Mouse (Mus musculus) kidney, embryonic 15.5 days (tissue): ENCODE data around the gene Eif1b. TPM values are rescaled to one million over a fixed set of nuclear protein-coding genes. Genes with fewer than 3 reads are reported as not detected.
A peak's percentile ranks its signal among the peaks of the same experiment; 100 is the strongest.

Source experiments
- ATAC-seq: fragments of 200-750 bp; cut with Nextera tagmentation; replicated peaks from 2 replicates; pipeline ENCODE4 v1.8.0; 2017; ENCODE audit warnings: moderate TSS enrichment; ENCODE audit not compliant: low FRiP score
- H3K27ac ChIP-seq: fragments of 300-500 bp; sonication (generic); 2 replicates; pipeline ENCODE4 v1.5.1; 2015; ENCODE audit warnings: mild to moderate bottlenecking, inconsistent platforms
- H3K27me3 ChIP-seq: fragments of 300-500 bp; sonication (generic); 2 replicates; pipeline ENCODE4 v1.6.1; 2015; ENCODE audit warnings: inconsistent platforms
- H3K36me3 ChIP-seq: fragments of 300-500 bp; sonication (generic); 2 replicates; pipeline ENCODE4 v1.6.1; 2015; ENCODE audit warnings: inconsistent platforms
- H3K4me1 ChIP-seq: fragments of 300-500 bp; sonication (generic); 2 replicates; pipeline ENCODE4 v1.6.1; 2015; ENCODE audit warnings: inconsistent platforms
- H3K4me2 ChIP-seq: fragments of 300-500 bp; sonication (generic); 2 replicates; pipeline ENCODE4 v1.6.1; 2015; ENCODE audit warnings: moderate library complexity, mild to moderate bottlenecking, inconsistent platforms
- H3K4me3 ChIP-seq: fragments of 300-500 bp; sonication (generic); replicated peaks from 2 replicates; pipeline ENCODE4 v1.5.1; 2015; ENCODE audit warnings: mild to moderate bottlenecking, inconsistent platforms
- H3K9ac ChIP-seq: fragments of 300-500 bp; sonication (generic); 2 replicates; pipeline ENCODE4 v1.6.1; 2015; ENCODE audit warnings: mild to moderate bottlenecking, inconsistent platforms
- H3K9me3 ChIP-seq: fragments of 300-500 bp; sonication (generic); replicated peaks from 2 replicates; pipeline ENCODE4 v1.6.1; 2016; ENCODE audit warnings: inconsistent platforms
- WGBS: fragments of 180-500 bp; shearing (Covaris S2); methylation state at CpG from one replicate; pipeline ENCODE4 v1.1.7; 2015; ENCODE audit warnings: mixed read lengths; 5-methylcytosine and 5-hydroxymethylcytosine counted together
- polyA plus RNA-seq: library from polyadenylated mRNA; unstranded; fragments of >200 nt; fragmentation: Nextera tagmentation; extraction: Ambion mirVana; gene quantifications from 2 replicates; pipeline ENCODE4 v1.2.1, GENCODE M21; 2015

The Eif1b gene
- polyA plus RNA-seq, 1 experiment from 2014 or later, result 158 TPM

- peak overlapping the region; percentile 92 for H3K4me2 ChIP-seq
- H3K27me3 ChIP-seq, result no peaks in the 10 kb centered on the region
- 78% methylated on average over 12 of the region's 12 CpGs for WGBS
- H3K27ac ChIP-seq, result peak overlapping the region; percentile 93; the same call in 1 of the 2 replicates
- peak overlapping the region; percentile 97 for H3K9ac ChIP-seq
- H3K9me3 ChIP-seq, result no peaks in the 10 kb centered on the region
- peaks cover 26% of the 10 kb centered on the region for H3K36me3 ChIP-seq
- peaks cover 18% of the 10 kb centered on the region for H3K4me1 ChIP-seq
- H3K4me3 ChIP-seq, result peak overlapping the region; percentile 78
- ATAC-seq, result no peak
Measured at GRCm38 (mm10) chr9:120493781-120494180, 1.7 kb downstream of the Eif1b start.

GRCm38 (mm10) chr9:120496691-120497090, 4.7 kb downstream of the Eif1b start:
- H3K4me1 ChIP-seq, result peaks cover 18% of the 10 kb centered on the region
- no peak overlapping the region for H3K27ac ChIP-seq
- H3K9ac ChIP-seq, result no peak overlapping the region
- no peak overlapping the region for H3K4me3 ChIP-seq
- H3K4me2 ChIP-seq, result no peak overlapping the region
- 5% methylated on average over 3 of the region's 3 CpGs for WGBS
- no peaks in the 10 kb centered on the region for H3K9me3 ChIP-seq
- peaks cover 26% of the 10 kb centered on the region for H3K36me3 ChIP-seq
- ATAC-seq, result no peak
- H3K27me3 ChIP-seq, result no peaks in the 10 kb centered on the region

GRCm38 (mm10) chr9:120497983-120498382, 6.0 kb downstream of the Eif1b start:
- Histone ChIP-seq H3K4me2 (no peak overlapping the region), H3K4me3 (no peak overlapping the region), H3K9me3 (no peaks in the 10 kb centered on the region), H3K27me3 (no peaks in the 10 kb centered on the region), H3K4me1 (peaks cover 14% of the 10 kb centered on the region), H3K9ac (no peak overlapping the region), H3K36me3 (peaks cover 26% of the 10 kb centered on the region), H3K27ac (no peak overlapping the region)
- WGBS, result 84% methylated on average over 5 of the region's 5 CpGs
- no peak for ATAC-seq

- 40% methylated on average over 10 of the region's 10 CpGs for WGBS
- no peaks in the 10 kb centered on the region for H3K9me3 ChIP-seq
- H3K27me3 ChIP-seq, result no peaks in the 10 kb centered on the region
- H3K4me1 ChIP-seq, result no peaks in the 10 kb centered on the region
- no peak for ATAC-seq
- no peak overlapping the region for H3K4me3 ChIP-seq
- H3K9ac ChIP-seq, result no peak overlapping the region
- H3K27ac ChIP-seq, result no peak overlapping the region
- H3K36me3 ChIP-seq, result peaks cover 2% of the 10 kb centered on the region
- H3K4me2 ChIP-seq, result no peak overlapping the region
Measured at GRCm38 (mm10) chr9:120501191-120501902, 9.3 kb downstream of the Eif1b start.

GRCm38 (mm10) chr9:120502013-120502412, 10.0 kb downstream of the Eif1b start:
- ATAC-seq, result no peak
- no peak overlapping the region for H3K9ac ChIP-seq

GRCm38 (mm10) chr9:120504423-120504822, 12.4 kb downstream of the Eif1b start:
- H3K9me3 ChIP-seq, result no peaks in the 10 kb centered on the region
- H3K4me1 ChIP-seq, result no peaks in the 10 kb centered on the region
- H3K4me3 ChIP-seq, result no peak overlapping the region
- no peaks in the 10 kb centered on the region for H3K27me3 ChIP-seq
- no peak overlapping the region for H3K27ac ChIP-seq
- WGBS, result 80% methylated on average over 2 of the region's 2 CpGs
- H3K4me2 ChIP-seq, result no peak overlapping the region
- ATAC-seq, result no peak
- no peaks in the 10 kb centered on the region for H3K36me3 ChIP-seq
- no peak overlapping the region for H3K9ac ChIP-seq

More at GRCm38 (mm10) chr9:120502013-120502412, 10.0 kb downstream of the Eif1b start:
- H3K4me2 ChIP-seq, result no peak overlapping the region
- H3K36me3 ChIP-seq, result no peaks in the 10 kb centered on the region
- H3K4me1 ChIP-seq, result no peaks in the 10 kb centered on the region
- H3K9me3 ChIP-seq, result no peaks in the 10 kb centered on the region
- 8% methylated on average over 8 of the region's 8 CpGs for WGBS
- no peaks in the 10 kb centered on the region for H3K27me3 ChIP-seq
- no peak overlapping the region for H3K27ac ChIP-seq
- H3K4me3 ChIP-seq, result no peak overlapping the region

- no peak overlapping the region for H3K27ac ChIP-seq
- no peak for ATAC-seq
- H3K4me2 ChIP-seq, result no peak overlapping the region
- no peaks in the 10 kb centered on the region for H3K27me3 ChIP-seq
- no peaks in the 10 kb centered on the region for H3K36me3 ChIP-seq
- 81% methylated on average over 3 of the region's 3 CpGs for WGBS
- H3K9ac ChIP-seq, result no peak overlapping the region
- no peaks in the 10 kb centered on the region; the same call in 1 of the 2 replicates for H3K9me3 ChIP-seq
- no peak overlapping the region for H3K4me3 ChIP-seq
- H3K4me1 ChIP-seq, result peaks cover 6% of the 10 kb centered on the region; the same call in 1 of the 2 replicates
Measured at GRCm38 (mm10) chr9:120511781-120512180, 19.7 kb downstream of the Eif1b start.

GRCm38 (mm10) chr9:120516720-120517119, 24.7 kb downstream of the Eif1b start:
- no peak for ATAC-seq
- Histone ChIP-seq H3K27ac (no peak overlapping the region), H3K9me3 (no peaks in the 10 kb centered on the region; the same call in 1 of the 2 replicates), H3K4me3 (no peak overlapping the region), H3K4me1 (peaks cover 9% of the 10 kb centered on the region; the same call in 1 of the 2 replicates), H3K36me3 (no peaks in the 10 kb centered on the region), H3K9ac (no peak overlapping the region), H3K4me2 (no peak overlapping the region), H3K27me3 (no peaks in the 10 kb centered on the region)
- 42% methylated on average over 8 of the region's 8 CpGs for WGBS

- Histone ChIP-seq H3K27me3 (no peaks in the 10 kb centered on the region), H3K27ac (no peak overlapping the region), H3K4me1 (peaks cover 9% of the 10 kb centered on the region; the same call in 1 of the 2 replicates), H3K4me3 (no peak overlapping the region), H3K36me3 (no peaks in the 10 kb centered on the region), H3K9ac (no peak overlapping the region), H3K9me3 (no peaks in the 10 kb centered on the region), H3K4me2 (no peak overlapping the region)
- ATAC-seq, result no peak
- WGBS, result 87% methylated on average over 3 of the region's 3 CpGs
Measured at GRCm38 (mm10) chr9:120518946-120519345, 26.9 kb downstream of the Eif1b start.

- Histone ChIP-seq H3K27ac (no peak overlapping the region), H3K4me3 (no peak overlapping the region), H3K4me2 (no peak overlapping the region), H3K4me1 (peaks cover 9% of the 10 kb centered on the region; the same call in 1 of the 2 replicates), H3K27me3 (no peaks in the 10 kb centered on the region), H3K9ac (no peak overlapping the region), H3K9me3 (no peaks in the 10 kb centered on the region), H3K36me3 (no peaks in the 10 kb centered on the region)
- 50% methylated on average over 19 of the region's 19 CpGs for WGBS
- no peak for ATAC-seq
Measured at GRCm38 (mm10) chr9:120519469-120520125, 27.6 kb downstream of the Eif1b start.

- no peak overlapping the region for H3K27ac ChIP-seq
- no peaks in the 10 kb centered on the region for H3K36me3 ChIP-seq
- H3K9ac ChIP-seq, result no peak overlapping the region
- H3K4me2 ChIP-seq, result no peak overlapping the region
- ATAC-seq, result no peak
- no peak overlapping the region for H3K4me3 ChIP-seq
- H3K4me1 ChIP-seq, result peaks cover 8% of the 10 kb centered on the region; the same call in 1 of the 2 replicates
- H3K9me3 ChIP-seq, result no peaks in the 10 kb centered on the region
- WGBS, result 77% methylated on average over 1 of the region's 1 CpGs
- no peaks in the 10 kb centered on the region for H3K27me3 ChIP-seq
Measured at GRCm38 (mm10) chr9:120521161-120521560, 29.1 kb downstream of the Eif1b start.

GRCm38 (mm10) chr9:120527270-120527669, 35.2 kb downstream of the Eif1b start:
- no peak overlapping the region for H3K27ac ChIP-seq
- no peaks in the 10 kb centered on the region for H3K36me3 ChIP-seq
- no peak overlapping the region for H3K4me2 ChIP-seq
- no peak overlapping the region for H3K9ac ChIP-seq
- H3K9me3 ChIP-seq, result no peaks in the 10 kb centered on the region
- H3K4me3 ChIP-seq, result no peak overlapping the region
- ATAC-seq, result no peak
- H3K27me3 ChIP-seq, result no peaks in the 10 kb centered on the region
- WGBS, result 75% methylated on average over 4 of the region's 4 CpGs
- H3K4me1 ChIP-seq, result no peaks in the 10 kb centered on the region
